Mouse (Mus musculus): ENCODE results near the gene Rab1a.

DNA sequence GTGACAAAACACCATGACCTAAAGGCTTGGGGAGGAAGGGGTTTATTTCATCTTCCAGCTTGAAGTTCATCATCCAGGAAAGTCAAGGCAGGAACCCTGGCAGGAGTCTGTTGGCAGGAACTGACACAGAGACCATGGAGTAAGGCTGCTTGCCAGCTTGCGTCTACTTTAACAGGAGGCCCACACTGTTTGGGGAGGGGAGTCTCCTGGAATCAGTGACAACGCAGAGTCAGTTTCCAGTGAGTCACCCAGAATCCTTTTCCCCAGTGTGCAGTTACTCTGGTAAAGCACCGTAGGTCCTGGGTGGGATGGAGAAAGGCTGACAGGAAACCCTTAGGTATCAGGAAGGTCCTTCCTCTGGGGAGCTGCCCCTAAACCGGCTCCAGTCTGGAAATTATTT is 53.6 kb downstream of the Rab1a start:
- TF ChIP-seq CTCF (IDR thresholded peaks at IDR 0.05; ENCODE audit: low read depth, low read length) (no peak), GATA1 (IDR thresholded peaks at IDR 0.05; ENCODE audit: borderline replicate concordance, low read length) (no peak), GATA2 (IDR thresholded peaks at IDR 0.05; ENCODE audit: borderline replicate concordance, low read depth, low read length) (no peak), POLR2AphosphoS5 (IDR thresholded peaks at IDR 0.05; ENCODE audit: insufficient replicate concordance, low read depth, low read length) (no peak)
